ENCODE assay signal across 23 mouse cellular contexts in genomic region chr13:6157029-6157428, GRCm38 (mm10).
A peak's percentile ranks its signal among the peaks of the same experiment; 100 is the strongest.
DNase-seq lines count a peak whose midpoint lies in the region; ATAC-seq and TF ChIP-seq lines count a peak whose summit lies in the region.
"Had no signal": no experiment of that assay in that cellular context is flagged by ENCODE, and none has a peak within 500 bp of the region (broad histone marks: within the 10 kb centered on the region; RNA-seq: fewer than 3 reads in every experiment).

No protein-coding gene starts in this region.

- H3K4me3 ChIP-seq in forebrain, embryonic 14.5 days (ENCODE audit: low read depth, low read length): no peak overlapping the region
- no peak overlapping the region for H3K4me3 ChIP-seq in forebrain, postnatal 0 days (ENCODE audit: low read depth, low read length)
- no peak overlapping the region for H3K4me3 ChIP-seq in limb, embryonic 11.5 days (ENCODE audit: low read depth, low read length)
- no peak overlapping the region for H3K4me3 ChIP-seq in limb, embryonic 10.5 days
- H3K4me3 ChIP-seq: heart, embryonic 15.5 days; layer of hippocampus, adult 2 months had no signal

- H3K9ac ChIP-seq in forebrain, embryonic 14.5 days (ENCODE audit: low read length): no peak overlapping the region
- H3K9ac ChIP-seq in forebrain, postnatal 0 days: no peak overlapping the region
- H3K9ac ChIP-seq in limb, embryonic 11.5 days (ENCODE audit: low read length): no peak overlapping the region
- H3K9ac ChIP-seq: heart, embryonic 15.5 days; hindbrain, embryonic 14.5 days had no signal

- no peak for ATAC-seq in forebrain, embryonic 14.5 days
- no peak for ATAC-seq in forebrain, postnatal 0 days
- 0 out of 2 replicates have a peak, but pooled peaks have one; percentile 35 for ATAC-seq in limb, embryonic 11.5 days (ENCODE audit: insufficient number of reproducible peaks, low FRiP score, low TSS enrichment, low read depth)
- no peak for ATAC-seq in erythroid progenitor cell, adult 5-6 weeks (replicated peaks; ENCODE audit: low FRiP score, poor library complexity, severe bottlenecking)
- ATAC-seq: CD4-positive, CD25-positive, alpha-beta regulatory T cell, adult 4 months; inflammation-experienced regulatory T-cells, adult 6 months had no signal

- TF ChIP-seq CTCF in forebrain, postnatal 0 days (IDR thresholded peaks at IDR 0.05; ENCODE audit: low read depth): no peak

- no peaks in the 10 kb centered on the region for H3K27me3 ChIP-seq in forebrain, embryonic 14.5 days (replicated peaks; ENCODE audit: control insufficient read depth, insufficient read depth, low read length)
- no peaks in the 10 kb centered on the region for H3K27me3 ChIP-seq in forebrain, postnatal 0 days (ENCODE audit: insufficient read depth, low read length)
- no peaks in the 10 kb centered on the region for H3K27me3 ChIP-seq in limb, embryonic 11.5 days (ENCODE audit: control insufficient read depth, insufficient read depth, low read length)
- H3K27me3 ChIP-seq in limb, embryonic 10.5 days (ENCODE audit: low read depth, poor library complexity, severe bottlenecking): no peaks in the 10 kb centered on the region
- H3K27me3 ChIP-seq: heart, embryonic 15.5 days had no signal

- H3K4me2 ChIP-seq in forebrain, embryonic 14.5 days (ENCODE audit: low read length): no peak overlapping the region
- no peak overlapping the region for H3K4me2 ChIP-seq in forebrain, postnatal 0 days (ENCODE audit: low read depth)
- H3K4me2 ChIP-seq in limb, embryonic 11.5 days (ENCODE audit: low read depth, severe bottlenecking): no peak overlapping the region
- H3K4me2 ChIP-seq: heart, embryonic 15.5 days; hindbrain, embryonic 14.5 days had no signal

- WGBS in forebrain, embryonic 14.5 days: 39% methylated on average over 3 of the region's 3 CpGs
- 37% methylated on average over 3 of the region's 3 CpGs for WGBS in forebrain, postnatal 0 days
- WGBS in limb, embryonic 11.5 days: 42% methylated on average over 3 of the region's 3 CpGs
- WGBS in limb, embryonic 10.5 days: 61% methylated on average over 3 of the region's 3 CpGs

- H3K36me3 ChIP-seq in forebrain, embryonic 14.5 days (ENCODE audit: control insufficient read depth, insufficient read depth, low read length): no peaks in the 10 kb centered on the region
- H3K36me3 ChIP-seq in forebrain, postnatal 0 days (ENCODE audit: insufficient read depth): no peaks in the 10 kb centered on the region
- H3K36me3 ChIP-seq in limb, embryonic 11.5 days (ENCODE audit: control insufficient read depth, insufficient read depth, low read length): no peaks in the 10 kb centered on the region
- H3K36me3 ChIP-seq in limb, embryonic 10.5 days: no peaks in the 10 kb centered on the region
- H3K36me3 ChIP-seq: heart, embryonic 15.5 days had no signal

- H3K9me3 ChIP-seq in forebrain, embryonic 14.5 days (replicated peaks; ENCODE audit: control insufficient read depth, low read length): no peaks in the 10 kb centered on the region
- no peaks in the 10 kb centered on the region for H3K9me3 ChIP-seq in forebrain, postnatal 0 days (ENCODE audit: low read length)
- H3K9me3 ChIP-seq in limb, embryonic 11.5 days (ENCODE audit: control insufficient read depth, low read length): no peaks in the 10 kb centered on the region
- H3K9me3 ChIP-seq in limb, embryonic 10.5 days (replicated peaks): no peaks in the 10 kb centered on the region
- H3K9me3 ChIP-seq: heart, embryonic 15.5 days had no signal

- H3K4me1 ChIP-seq in forebrain, embryonic 14.5 days (ENCODE audit: control insufficient read depth, insufficient read depth, low read length): peaks cover 8% of the 10 kb centered on the region
- H3K4me1 ChIP-seq in forebrain, postnatal 0 days (ENCODE audit: insufficient read depth): 0 out of 2 replicates have a peak, but pooled peaks cover 4% of the 10 kb centered on the region
- no peaks in the 10 kb centered on the region for H3K4me1 ChIP-seq in limb, embryonic 11.5 days (ENCODE audit: control insufficient read depth, insufficient read depth, low read length)
- 0 out of 2 replicates have a peak, but pooled peaks cover 3% of the 10 kb centered on the region for H3K4me1 ChIP-seq in limb, embryonic 10.5 days
- H3K4me1 ChIP-seq: heart, embryonic 15.5 days had no signal

- peak; percentile 7 for DNase-seq in forebrain, embryonic 14.5 days (ENCODE audit: low spot score)
- no peak for DNase-seq in forebrain, postnatal 0 days
- DNase-seq in limb, embryonic 11.5 days (ENCODE audit: low spot score): no peak
- no peak for DNase-seq in limb, embryonic 10.5 days (ENCODE audit: low spot score)
- peak; percentile 23 for DNase-seq in forelimb bud, embryonic 11.5 days (ENCODE audit: low read depth, low spot score)
- DNase-seq in adrenal gland, postnatal 10 days: no peak
- DNase-seq: adrenal gland, postnatal 36 days; cerebellum, adult 11 months; cerebellum, adult 9-11 months; heart, postnatal 36 days; kidney, adult 18-20 months; kidney, postnatal 25 days; layer of hippocampus, postnatal 36 days; lung, postnatal 4 days; retina, postnatal 1 day; right cerebral cortex, postnatal 25 days; spleen, adult 18-20 months had no signal

- H3K27ac ChIP-seq in forebrain, embryonic 14.5 days (ENCODE audit: low read depth, low read length): no peak overlapping the region
- H3K27ac ChIP-seq in forebrain, postnatal 0 days (ENCODE audit: low read depth, low read length): no peak overlapping the region
- no peak overlapping the region for H3K27ac ChIP-seq in limb, embryonic 11.5 days (replicated peaks; ENCODE audit: low read depth, low read length)
- H3K27ac ChIP-seq in limb, embryonic 10.5 days: no peak overlapping the region
- H3K27ac ChIP-seq: heart, embryonic 15.5 days; hindbrain, embryonic 14.5 days; layer of hippocampus, adult 2 months had no signal

Comparison
In these comparisons a context has a peak if more than half of its experiments do, and no peak if none do; other contexts are left out.
1. DNase-seq: peak in forebrain, embryonic 14.5 days (single experiment) and forelimb bud, embryonic 11.5 days (single experiment); none in forebrain, postnatal 0 days (single experiment), limb, embryonic 11.5 days (single experiment), limb, embryonic 10.5 days (single experiment) and adrenal gland, postnatal 10 days (single experiment).